Mouse (Mus musculus) stomach, embryonic 14.5 days (tissue): ENCODE measurements around the gene Riok2. TPM values are rescaled to one million over a fixed set of nuclear protein-coding genes. Genes with fewer than 3 reads are reported as not detected.

Experiments used
- ATAC-seq: fragments of 200-750 bp; cut with Nextera tagmentation; 2 replicates; pipeline ENCODE4 v1.8.0; 2017; ENCODE audit warnings: low read depth, moderate TSS enrichment; ENCODE audit not compliant: insufficient number of reproducible peaks, insufficient read depth, low FRiP score
- H3K27ac ChIP-seq: fragments of 300-500 bp; sonication (generic); 2 replicates; pipeline ENCODE4 v1.5.1; 2014; ENCODE audit warnings: mild to moderate bottlenecking, low read length, moderate library complexity, mixed read lengths
- H3K27me3 ChIP-seq: fragments of 300-500 bp; sonication (generic); 2 replicates; pipeline ENCODE4 v1.6.1; 2014; ENCODE audit warnings: low read length, control low read depth, mixed read lengths; ENCODE audit not compliant: control insufficient read depth, insufficient read depth
- H3K36me3 ChIP-seq: fragments of 300-500 bp; sonication (generic); 2 replicates; pipeline ENCODE4 v1.6.1; 2014; ENCODE audit warnings: mild to moderate bottlenecking, control low read depth, low read length, moderate library complexity, mixed read lengths; ENCODE audit not compliant: control insufficient read depth, insufficient read depth
- H3K4me1 ChIP-seq: fragments of 300-500 bp; sonication (generic); 2 replicates; pipeline ENCODE4 v1.6.1; 2014; ENCODE audit warnings: low read length, control low read depth, mixed read lengths; ENCODE audit not compliant: control insufficient read depth, insufficient read depth
- H3K4me2 ChIP-seq: fragments of 300-500 bp; sonication (generic); replicated peaks from 2 replicates; pipeline ENCODE4 v1.6.1; 2014; ENCODE audit warnings: low read depth, low read length, control low read depth
- H3K4me3 ChIP-seq: fragments of 300-500 bp; sonication (generic); 2 replicates; pipeline ENCODE4 v1.5.1; 2014; ENCODE audit warnings: low read depth, low read length, control low read depth
- H3K9ac ChIP-seq: fragments of 300-500 bp; sonication (generic); replicated peaks from 2 replicates; pipeline ENCODE4 v1.6.1; 2014; ENCODE audit warnings: low read depth, mild to moderate bottlenecking, control low read depth, low read length, moderate library complexity, mixed read lengths
- H3K9me3 ChIP-seq: fragments of 300-500 bp; sonication (generic); 2 replicates; pipeline ENCODE4 v1.6.1; 2016; ENCODE audit warnings: low read depth, low read length, control low read depth; ENCODE audit not compliant: control insufficient read depth
- WGBS: fragments of 180-500 bp; shearing (Covaris S2); extraction: QIAGEN DNeasy Blood & Tissue Kit; methylation state at CpG from one replicate; pipeline ENCODE4 v1.1.7; 2014; 5-methylcytosine and 5-hydroxymethylcytosine counted together
- polyA plus RNA-seq: library from polyadenylated mRNA; unstranded; fragments of >200 nt; fragmentation: Nextera tagmentation; extraction: Ambion mirVana; gene quantifications from 2 replicates; pipeline ENCODE4 v1.2.1, GENCODE M21; 2014

Riok2 gene
- polyA plus RNA-seq, 1 experiment from 2014 or later: 31.3 TPM

- H3K9ac ChIP-seq: no peak overlapping the region
- no peak for ATAC-seq
- H3K27me3 ChIP-seq: no peaks in the 10 kb centered on the region
- no peaks in the 10 kb centered on the region for H3K9me3 ChIP-seq
- H3K4me2 ChIP-seq: no peak overlapping the region
- no peaks in the 10 kb centered on the region for H3K36me3 ChIP-seq
- H3K4me3 ChIP-seq: no peak overlapping the region
- no peak overlapping the region for H3K27ac ChIP-seq
- H3K4me1 ChIP-seq: 0 out of 2 replicates have a peak, but pooled peaks cover 3% of the 10 kb centered on the region
- 76% methylated on average over 2 of the region's 2 CpGs for WGBS
These were observed 38.1 kb downstream of the Riok2 start for GRCm38 (mm10) chr17:17412176-17412575.

GRCm38 (mm10) chr17:17414206-17414605 lies 40.1 kb downstream of the Riok2 start:
- H3K4me2 ChIP-seq: no peak overlapping the region
- no peak for ATAC-seq
- no peak overlapping the region for H3K27ac ChIP-seq
- H3K4me3 ChIP-seq: no peak overlapping the region
- 0 out of 2 replicates have a peak, but pooled peaks cover 3% of the 10 kb centered on the region for H3K4me1 ChIP-seq
- no peaks in the 10 kb centered on the region for H3K27me3 ChIP-seq
- H3K36me3 ChIP-seq: no peaks in the 10 kb centered on the region
- H3K9ac ChIP-seq: no peak overlapping the region
- H3K9me3 ChIP-seq: no peaks in the 10 kb centered on the region
- WGBS: 90% methylated on average over 3 of the region's 3 CpGs

- Histone ChIP-seq H3K9me3 (no peaks in the 10 kb centered on the region), H3K27me3 (no peaks in the 10 kb centered on the region), H3K4me3 (no peak overlapping the region), H3K4me2 (no peak overlapping the region), H3K4me1 (no peaks in the 10 kb centered on the region), H3K9ac (no peak overlapping the region), H3K27ac (no peak overlapping the region), H3K36me3 (no peaks in the 10 kb centered on the region)
- ATAC-seq: no peak
- WGBS: 52% methylated on average over 4 of the region's 4 CpGs
These were observed 50.6 kb downstream of the Riok2 start for GRCm38 (mm10) chr17:17424609-17425307.

GRCm38 (mm10) chr17:17425308-17425813 lies 51.3 kb downstream of the Riok2 start:
- Histone ChIP-seq H3K27ac (no peak overlapping the region), H3K36me3 (no peaks in the 10 kb centered on the region), H3K4me2 (no peak overlapping the region), H3K4me1 (no peaks in the 10 kb centered on the region), H3K27me3 (no peaks in the 10 kb centered on the region), H3K4me3 (no peak overlapping the region), H3K9ac (no peak overlapping the region), H3K9me3 (no peaks in the 10 kb centered on the region)
- no peak for ATAC-seq
- WGBS: 73% methylated on average over 4 of the region's 4 CpGs

- Histone ChIP-seq H3K27me3 (no peaks in the 10 kb centered on the region), H3K9me3 (no peaks in the 10 kb centered on the region), H3K27ac (no peak overlapping the region), H3K36me3 (no peaks in the 10 kb centered on the region), H3K4me3 (no peak overlapping the region), H3K4me2 (no peak overlapping the region), H3K9ac (no peak overlapping the region), H3K4me1 (no peaks in the 10 kb centered on the region)
- 30% methylated on average over 3 of the region's 3 CpGs for WGBS
- no peak for ATAC-seq
These were observed 51.8 kb downstream of the Riok2 start for GRCm38 (mm10) chr17:17425906-17426305.

GRCm38 (mm10) chr17:17428888-17429287 lies 54.8 kb downstream of the Riok2 start:
- ATAC-seq: no peak
- WGBS: 46% methylated on average over 2 of the region's 2 CpGs

GRCm38 (mm10) chr17:17433679-17434078 lies 59.6 kb downstream of the Riok2 start:
- ATAC-seq: no peak
- Histone ChIP-seq H3K4me1 (no peaks in the 10 kb centered on the region), H3K9me3 (no peaks in the 10 kb centered on the region), H3K27me3 (no peaks in the 10 kb centered on the region), H3K4me3 (no peak overlapping the region), H3K9ac (no peak overlapping the region), H3K36me3 (no peaks in the 10 kb centered on the region), H3K27ac (no peak overlapping the region), H3K4me2 (no peak overlapping the region)
- WGBS: 80% methylated on average over 4 of the region's 4 CpGs

More at GRCm38 (mm10) chr17:17428888-17429287, 54.8 kb downstream of the Riok2 start:
- no peak overlapping the region for H3K4me3 ChIP-seq
- no peak overlapping the region for H3K4me2 ChIP-seq
- H3K9ac ChIP-seq: no peak overlapping the region
- H3K9me3 ChIP-seq: no peaks in the 10 kb centered on the region
- no peak overlapping the region for H3K27ac ChIP-seq
- no peaks in the 10 kb centered on the region for H3K4me1 ChIP-seq
- H3K36me3 ChIP-seq: no peaks in the 10 kb centered on the region
- H3K27me3 ChIP-seq: no peaks in the 10 kb centered on the region

- H3K4me3 ChIP-seq: no peak overlapping the region
- H3K27me3 ChIP-seq: no peaks in the 10 kb centered on the region
- H3K27ac ChIP-seq: no peak overlapping the region
- H3K4me2 ChIP-seq: no peak overlapping the region
- no peaks in the 10 kb centered on the region for H3K4me1 ChIP-seq
- no peak; the same call in 1 of the 2 replicates for ATAC-seq
- no peak overlapping the region for H3K9ac ChIP-seq
- H3K9me3 ChIP-seq: no peaks in the 10 kb centered on the region
- no peaks in the 10 kb centered on the region for H3K36me3 ChIP-seq
These were observed 64.6 kb downstream of the Riok2 start for GRCm38 (mm10) chr17:17438576-17439191.
